Mouse (Mus musculus) myocyte (in vitro differentiated cells): ENCODE results near the gene Ugdh. TPM values are rescaled to one million over a fixed set of nuclear protein-coding genes. Genes with fewer than 3 reads are reported as not detected.

Experiments used
- H3K27me3 ChIP-seq: one replicate; pipeline ENCODE4 v1.6.1; 2011; ENCODE audit not compliant: control insufficient read depth, insufficient read depth, insufficient read length
- H3K36me3 ChIP-seq: one replicate; pipeline ENCODE4 v1.6.1; 2011; ENCODE audit not compliant: control insufficient read depth, insufficient read depth
- H3K4me2 ChIP-seq: one replicate; pipeline ENCODE4 v1.6.1; 2011; ENCODE audit warnings: low read depth, control low read depth
- H3K4me3 ChIP-seq: one replicate; pipeline ENCODE4 v1.5.1; 2011; ENCODE audit warnings: mild to moderate bottlenecking, control low read depth, moderate library complexity
- H3K79me2 ChIP-seq: one replicate; pipeline ENCODE4 v1.6.1; 2011; ENCODE audit not compliant: control insufficient read depth, insufficient read depth
- H3ac ChIP-seq: one replicate; pipeline ENCODE4 v1.6.1; 2011; ENCODE audit not compliant: control insufficient read depth, insufficient read length
- CEBPB ChIP-seq: IDR thresholded peaks from 2 replicates; pipeline ENCODE4 v1.6.1; 2011; ENCODE audit warnings: mild to moderate bottlenecking, moderate library complexity; ENCODE audit not compliant: poor library complexity, insufficient read depth, severe bottlenecking
- E2F4 ChIP-seq: IDR thresholded peaks from one replicate; pipeline ENCODE4 v1.6.1; 2011; ENCODE audit warnings: mild to moderate bottlenecking, control low read depth, moderate library complexity; ENCODE audit not compliant: insufficient read depth
- MAX ChIP-seq: IDR thresholded peaks from one replicate; pipeline ENCODE4 v1.6.1; 2011; ENCODE audit warnings: low read depth, mild to moderate bottlenecking, control low read depth
- MYOD1 ChIP-seq, 3 experiments: IDR thresholded peaks; one replicate each; pipeline ENCODE4 v1.6.1; 2011; ENCODE audit warnings: control low read depth in 2 of 3, low read depth in 2 of 3, mild to moderate bottlenecking in 2 of 3, moderate library complexity in 1 of 3; ENCODE audit not compliant: insufficient read length in 2 of 3, control insufficient read depth in 1 of 3
- MYOG ChIP-seq, 3 experiments: IDR thresholded peaks; one replicate each; pipeline ENCODE4 v1.6.1; 2011; ENCODE audit warnings: control low read depth in 2 of 3, low read depth in 2 of 3, mild to moderate bottlenecking in 2 of 3; ENCODE audit not compliant: insufficient read length in 2 of 3, control insufficient read depth in 1 of 3, insufficient read depth in 1 of 3
- POLR2A ChIP-seq: IDR thresholded peaks from one replicate; pipeline ENCODE4 v1.6.1; 2011; ENCODE audit warnings: low read depth, mild to moderate bottlenecking, control low read depth, moderate library complexity; ENCODE audit not compliant: insufficient read length
- POLR2AphosphoS2 ChIP-seq: IDR thresholded peaks from one replicate; pipeline ENCODE4 v1.6.1; 2011; ENCODE audit warnings: low read depth, control low read depth; ENCODE audit not compliant: insufficient read length
- REST ChIP-seq: IDR thresholded peaks from one replicate; pipeline ENCODE4 v1.6.1; 2011; ENCODE audit warnings: mild to moderate bottlenecking, control low read depth, moderate library complexity; ENCODE audit not compliant: insufficient read depth, insufficient read length
- SRF ChIP-seq: IDR thresholded peaks from one replicate; pipeline ENCODE4 v1.6.1; 2011; ENCODE audit warnings: low read depth; ENCODE audit not compliant: control insufficient read depth, insufficient read length
- TCF12 ChIP-seq: IDR thresholded peaks from one replicate; pipeline ENCODE4 v1.6.1; 2011; ENCODE audit warnings: mild to moderate bottlenecking, control low read depth; ENCODE audit not compliant: poor library complexity, insufficient read depth, severe bottlenecking
- TCF3 ChIP-seq: IDR thresholded peaks from one replicate; pipeline ENCODE4 v1.6.1; 2011; ENCODE audit warnings: low read depth, control low read depth; ENCODE audit not compliant: insufficient read length
- USF1 ChIP-seq: IDR thresholded peaks from one replicate; pipeline ENCODE4 v1.6.1; 2011; ENCODE audit warnings: low read depth, mild to moderate bottlenecking, control low read depth, moderate library complexity
- polyA plus RNA-seq: library from polyadenylated mRNA; unstranded; fragments of >200 nt; fragmentation: generic; extraction: Trizol; gene quantifications from one replicate; pipeline ENCODE4 v1.2.1, GENCODE M21; 2012; ENCODE audit warnings: missing spikeins

Gene Ugdh
- polyA plus RNA-seq, 1 experiment = 30.9 TPM

DNA sequence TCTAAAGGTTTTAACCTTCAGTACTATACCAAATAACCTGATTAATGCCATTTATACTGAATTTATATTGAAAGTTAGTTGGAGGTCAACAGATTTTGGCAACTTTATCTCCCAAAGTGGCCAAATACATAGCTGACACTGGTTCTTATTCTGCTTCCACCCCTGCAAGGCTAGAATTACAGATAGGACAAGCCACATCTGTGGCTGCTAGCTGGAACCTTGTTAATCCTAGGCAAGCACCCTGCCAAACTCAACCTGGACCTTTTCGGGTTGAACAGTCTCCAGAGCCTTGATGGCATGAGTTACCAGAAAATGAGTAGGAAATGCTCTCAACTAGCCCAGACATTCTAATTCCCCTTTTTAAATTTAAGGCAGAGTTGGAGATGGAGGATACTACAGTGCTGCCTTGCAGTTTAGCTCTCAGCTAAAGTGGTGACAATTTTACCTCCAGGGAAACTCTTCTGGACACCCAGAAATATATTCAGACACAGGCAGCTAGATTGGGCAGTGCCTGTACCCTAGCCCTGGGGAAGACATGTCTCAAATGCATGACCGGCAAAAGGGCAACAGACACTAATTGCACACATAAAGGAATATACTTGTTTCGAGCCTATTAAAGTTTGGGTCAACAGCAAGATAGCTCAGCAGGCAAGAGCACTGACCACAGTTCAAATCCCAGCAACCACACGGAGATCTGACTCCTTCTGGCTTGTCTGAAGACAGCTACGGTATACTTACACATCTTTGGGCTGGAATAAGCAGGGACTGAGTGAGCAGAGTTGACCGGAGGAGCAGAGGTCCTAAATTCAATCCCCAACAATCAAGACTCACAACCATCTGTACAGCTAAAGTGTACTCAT is 48.5 kb downstream of the Ugdh start:
- Histone ChIP-seq H3ac (no peak overlapping the region), H3K4me3 (no peak overlapping the region), H3K79me2 (peaks cover 39% of the 10 kb centered on the region), H3K27me3 (no peaks in the 10 kb centered on the region), H3K4me2 (no peak overlapping the region), H3K36me3 (peaks cover 39% of the 10 kb centered on the region)
- TF ChIP-seq POLR2A (peak; percentile 23), TCF12 (no peak), POLR2AphosphoS2 (peak; percentile 64)

DNA sequence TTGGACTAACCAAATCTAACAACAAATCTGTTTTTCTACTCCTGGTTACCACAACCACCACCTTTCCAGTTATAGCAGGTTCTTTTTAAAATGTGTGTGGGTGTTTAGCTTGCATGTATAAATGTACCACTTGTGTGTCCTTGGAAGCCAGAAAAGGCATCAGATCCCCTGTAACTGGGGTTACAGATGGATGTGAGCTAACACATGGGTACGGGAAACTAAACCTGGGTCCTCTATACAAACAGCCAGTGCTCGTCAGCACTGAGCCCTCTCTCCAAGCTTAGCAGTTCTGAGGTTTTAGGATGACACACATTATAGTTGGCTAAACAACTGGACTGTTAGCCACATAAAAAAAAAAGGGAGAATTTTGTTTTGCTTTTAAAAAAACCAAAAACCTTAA is 50.0 kb downstream of the Ugdh start:
- Histone ChIP-seq H3K4me3 (no peak overlapping the region), H3K79me2 (peaks cover 26% of the 10 kb centered on the region), H3ac (no peak overlapping the region), H3K27me3 (no peaks in the 10 kb centered on the region), H3K36me3 (peaks cover 39% of the 10 kb centered on the region), H3K4me2 (no peak overlapping the region)
- no peak for TF ChIP-seq MYOD1 (IDR thresholded peaks at IDR 0.05; ENCODE audit: control insufficient read depth in 1 of 3, insufficient read length in 2 of 3, low read depth in 2 of 3)
- no peak for TF ChIP-seq MYOG (IDR thresholded peaks at IDR 0.05; ENCODE audit: control insufficient read depth in 1 of 3, insufficient read depth in 1 of 3, insufficient read length in 2 of 3, low read depth in 2 of 3)
- no peak for TF ChIP-seq REST
- TF ChIP-seq E2F4 = no peak
- no peak for TF ChIP-seq POLR2A
- no peak for TF ChIP-seq POLR2AphosphoS2
- TF ChIP-seq SRF = no peak
- TF ChIP-seq CEBPB = no peak
- no peak for TF ChIP-seq USF1
- no peak for TF ChIP-seq MAX
- TF ChIP-seq TCF12 = no peak
- TF ChIP-seq TCF3 = no peak

DNA sequence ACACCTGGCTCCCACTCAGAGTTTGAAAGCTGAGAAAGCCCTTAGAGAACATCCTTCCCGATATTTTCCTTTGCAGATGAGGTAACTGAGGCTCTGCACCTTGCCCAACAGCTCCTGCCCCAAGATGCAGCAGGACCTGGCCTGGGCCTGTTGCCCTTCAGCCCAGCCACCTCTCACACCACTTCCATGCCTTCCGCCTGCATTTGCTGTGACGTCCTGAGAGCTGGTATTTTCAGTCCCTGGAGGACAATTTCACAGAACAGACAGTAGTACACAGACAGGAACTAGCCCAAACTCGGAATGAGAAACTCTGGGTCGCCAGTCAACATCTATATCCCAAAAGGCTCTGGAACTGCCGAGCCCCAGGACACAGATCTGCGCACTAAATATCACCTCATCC is 61.0 kb downstream of the Ugdh start:
- Histone ChIP-seq H3ac (no peak overlapping the region), H3K4me2 (no peak overlapping the region), H3K27me3 (peaks cover 4% of the 10 kb centered on the region), H3K79me2 (no peaks in the 10 kb centered on the region), H3K36me3 (no peaks in the 10 kb centered on the region), H3K4me3 (no peak overlapping the region)
- TF ChIP-seq TCF12 = no peak
- TF ChIP-seq CEBPB = no peak
- TF ChIP-seq REST = no peak
- TF ChIP-seq MYOG (IDR thresholded peaks at IDR 0.05; ENCODE audit: control insufficient read depth in 1 of 3, insufficient read depth in 1 of 3, insufficient read length in 2 of 3, low read depth in 2 of 3) = no peak
- TF ChIP-seq TCF3 = no peak
- no peak for TF ChIP-seq MYOD1 (IDR thresholded peaks at IDR 0.05; ENCODE audit: control insufficient read depth in 1 of 3, insufficient read length in 2 of 3, low read depth in 2 of 3)
- TF ChIP-seq MAX = no peak
- TF ChIP-seq POLR2AphosphoS2 = no peak
- no peak for TF ChIP-seq POLR2A
- no peak for TF ChIP-seq USF1
- no peak for TF ChIP-seq E2F4
- no peak for TF ChIP-seq SRF

DNA sequence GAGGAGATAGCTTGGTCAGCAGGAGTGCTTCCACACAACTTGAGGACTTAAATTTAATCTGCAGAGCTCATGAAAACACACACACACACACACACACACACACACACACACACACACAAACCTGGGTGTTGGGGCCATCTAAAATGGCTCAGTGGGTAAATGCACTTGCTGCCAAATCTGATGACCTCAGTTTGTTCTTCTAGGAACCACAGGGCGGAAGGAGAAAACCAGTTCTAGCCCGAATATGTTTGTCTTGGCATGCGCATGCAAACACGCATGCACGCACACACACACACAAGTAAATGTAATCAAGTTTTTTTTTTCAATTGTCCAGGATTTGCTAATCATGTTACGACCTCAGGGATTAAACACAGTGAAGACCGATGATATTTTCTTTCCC is 64.2 kb downstream of the Ugdh start:
- no peaks in the 10 kb centered on the region for H3K79me2 ChIP-seq
- no peak overlapping the region for H3K4me2 ChIP-seq
- TF ChIP-seq CEBPB (no peak), POLR2AphosphoS2 (no peak), POLR2A (no peak), TCF3 (no peak), MYOG (IDR thresholded peaks at IDR 0.05; ENCODE audit: control insufficient read depth in 1 of 3, insufficient read depth in 1 of 3, insufficient read length in 2 of 3, low read depth in 2 of 3) (no peak), REST (no peak), USF1 (no peak), MYOD1 (IDR thresholded peaks at IDR 0.05; ENCODE audit: control insufficient read depth in 1 of 3, insufficient read length in 2 of 3, low read depth in 2 of 3) (no peak), E2F4 (no peak), TCF12 (no peak), MAX (no peak), SRF (no peak)
- no peak overlapping the region for H3ac ChIP-seq
- H3K36me3 ChIP-seq = no peaks in the 10 kb centered on the region
- peaks cover 33% of the 10 kb centered on the region for H3K27me3 ChIP-seq
- no peak overlapping the region for H3K4me3 ChIP-seq

DNA sequence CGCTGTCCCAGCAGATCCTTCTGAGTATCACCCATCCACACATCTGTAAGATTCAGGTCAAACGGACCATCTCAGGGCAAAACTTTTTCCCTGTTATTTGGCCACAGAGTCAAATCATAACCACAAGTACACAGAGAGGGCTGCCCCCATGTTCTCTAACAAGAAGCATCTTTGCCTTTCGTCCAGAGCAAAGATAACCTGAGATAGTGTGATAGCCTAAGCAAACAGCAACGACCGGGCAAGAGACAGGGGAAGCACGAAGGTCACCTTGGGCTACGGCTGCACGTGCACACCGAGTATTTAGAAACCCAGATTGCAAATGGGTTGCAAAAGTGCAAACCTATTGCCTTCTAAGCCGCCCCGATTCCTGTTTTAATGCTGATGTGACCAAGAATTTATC is 67.9 kb downstream of the Ugdh start:
- Histone ChIP-seq H3ac (no peak overlapping the region), H3K27me3 (peaks cover 57% of the 10 kb centered on the region), H3K79me2 (no peaks in the 10 kb centered on the region), H3K4me3 (no peak overlapping the region), H3K4me2 (no peak overlapping the region), H3K36me3 (no peaks in the 10 kb centered on the region)
- TF ChIP-seq TCF12 = no peak

Other genes starting within 250 kb of the Ugdh start
- gene Wdr19, start 236.3 kb downstream of the Ugdh start, polyA plus RNA-seq = 3.4 TPM
- gene Rfc1, start 100.3 kb downstream of the Ugdh start, polyA plus RNA-seq = 8.7 TPM
- gene Klb, start 87.6 kb downstream of the Ugdh start, polyA plus RNA-seq = 0.01 TPM
- 2,064 TPM for gene Rpl9, start 44.5 kb downstream of the Ugdh start, polyA plus RNA-seq
- 22.6 TPM for gene Lias, start 44.5 kb downstream of the Ugdh start, polyA plus RNA-seq
- gene Gm43552, start 56.9 kb upstream of the Ugdh start, polyA plus RNA-seq = not detected
- 83.3 TPM for gene Smim14, start 101.2 kb upstream of the Ugdh start, polyA plus RNA-seq
- 95.3 TPM for gene Ube2k, start 101.3 kb upstream of the Ugdh start, polyA plus RNA-seq